Mouse (Mus musculus) brain, embryonic 14.5 days (tissue): ENCODE measurements around the gene Riok1.

Experiments used
- CTCF ChIP-seq: fragments of 200-500 bp; IDR thresholded peaks from 2 replicates; pipeline ENCODE4 v1.5.1; 2012; ENCODE audit warnings: inconsistent platforms, mild to moderate bottlenecking, moderate library complexity, borderline replicate concordance; ENCODE audit not compliant: insufficient read depth, insufficient read length; ENCODE audit errors: extremely low read depth
- POLR2A ChIP-seq: fragments of 200-500 bp; IDR thresholded peaks from 2 replicates; pipeline ENCODE4 v1.6.1; 2012; ENCODE audit warnings: mild to moderate bottlenecking, inconsistent platforms, borderline replicate concordance; ENCODE audit not compliant: poor library complexity, insufficient read depth, insufficient read length, severe bottlenecking; ENCODE audit errors: extremely low read depth

- TF ChIP-seq CTCF (no peak), POLR2A (no peak)
Observed at GRCm38 (mm10) chr13:38037811-38038210, 1.0 kb downstream of the Riok1 start.
